Mouse (Mus musculus) spleen, postnatal 4 days (tissue): ENCODE results near the gene Fbxo11.
"Not testable (repeated sequence)": the region's sequence is repeated elsewhere in the genome, so short reads cannot be mapped to it uniquely, and the experiment has no call there.

Experiments
- DNase-seq, 2 experiments: peaks; one replicate each; pipeline ENCODE4 v3.0.0; 2022; ENCODE audit warnings: low spot score in 2 of 2

The Fbxo11 gene

GRCm38 (mm10) chr17:88067202-88067901, 2.3 kb upstream of the Fbxo11 start:
- DNase-seq, result no peak

- no peak for DNase-seq
Measured at GRCm38 (mm10) chr17:88066799-88067198, 1.7 kb upstream of the Fbxo11 start.

- DNase-seq, result peak; percentile 85 to 91
Measured at GRCm38 (mm10) chr17:88065801-88066646, 933 bp upstream of the Fbxo11 start.

- DNase-seq, result peak in 1 of 2 experiments; percentile 69
Measured at GRCm38 (mm10) chr17:88064347-88065030, 602 bp downstream of the Fbxo11 start.

GRCm38 (mm10) chr17:88063980-88064346, 1.1 kb downstream of the Fbxo11 start:
- DNase-seq, result peak; percentile 63 to 85

- DNase-seq, result no peak
Measured at GRCm38 (mm10) chr17:88062860-88063580, 2.1 kb downstream of the Fbxo11 start.

GRCm38 (mm10) chr17:88061942-88062341, 3.1 kb downstream of the Fbxo11 start:
- DNase-seq, result no peak

- DNase-seq, result no peak
Measured at GRCm38 (mm10) chr17:88058280-88058679, 6.8 kb downstream of the Fbxo11 start.

- DNase-seq, result no peak
Measured at GRCm38 (mm10) chr17:88057846-88058245, 7.2 kb downstream of the Fbxo11 start.

GRCm38 (mm10) chr17:88051679-88052078, 13.4 kb downstream of the Fbxo11 start:
- DNase-seq, result no peak

GRCm38 (mm10) chr17:88050892-88051291, 14.2 kb downstream of the Fbxo11 start:
- DNase-seq, result no peak

- DNase-seq, result no peak
Measured at GRCm38 (mm10) chr17:88050318-88050717, 14.8 kb downstream of the Fbxo11 start.

- DNase-seq, result peak; percentile 34 to 63
Measured at GRCm38 (mm10) chr17:88042099-88043086, 22.7 kb downstream of the Fbxo11 start.

- DNase-seq, result no peak
Measured at GRCm38 (mm10) chr17:88040810-88041209, 24.3 kb downstream of the Fbxo11 start.

GRCm38 (mm10) chr17:88034418-88034817, 30.7 kb downstream of the Fbxo11 start:
- no peak for DNase-seq

GRCm38 (mm10) chr17:88031755-88032154, 33.3 kb downstream of the Fbxo11 start:
- no peak for DNase-seq

- DNase-seq, result no peak
Measured at GRCm38 (mm10) chr17:88029194-88029970, 35.7 kb downstream of the Fbxo11 start.

GRCm38 (mm10) chr17:88025227-88025626, 39.9 kb downstream of the Fbxo11 start:
- peak in 1 of 2 experiments; percentile 68 for DNase-seq

GRCm38 (mm10) chr17:88023924-88024323, 41.2 kb downstream of the Fbxo11 start:
- DNase-seq, result no peak

GRCm38 (mm10) chr17:88016027-88016426, 49.1 kb downstream of the Fbxo11 start:
- not testable (repeated sequence) for DNase-seq
